Mouse (Mus musculus): ENCODE results near the gene Gm20850. TPM values are rescaled to one million over a fixed set of nuclear protein-coding genes. Genes with fewer than 3 reads are reported as not detected.
"Not testable (repeated sequence)": the region's sequence is repeated elsewhere in the genome, so short reads cannot be mapped to it uniquely, and the experiment has no call there.

The Gm20850 gene
- polyA plus RNA-seq (2015; fragmentation: Nextera tagmentation; extraction: Ambion mirVana): not detected in 2 replicates

DNA sequence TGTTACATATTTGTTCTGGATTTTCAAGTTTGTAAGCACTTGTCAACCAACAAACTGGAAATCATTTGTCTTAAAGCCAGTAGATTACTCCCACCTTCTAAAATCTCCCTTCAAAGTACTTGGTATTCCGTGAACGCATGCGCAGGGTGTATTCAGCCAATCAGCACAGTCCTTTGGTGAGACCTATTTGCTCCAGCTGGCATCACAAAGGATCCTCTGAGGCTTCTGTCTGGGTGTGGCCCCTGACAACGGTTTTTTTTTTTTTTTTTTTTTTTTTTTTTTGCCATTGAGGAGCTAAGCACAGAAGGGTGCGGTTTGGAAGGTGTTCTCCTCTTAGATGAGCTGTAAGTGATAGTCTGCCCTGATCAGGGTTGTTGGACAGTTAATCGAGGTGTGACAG lies at the start of gene Gm20850:
TSS of gene Gm20850 (plus strand) at position 301 of the 400 bp plus-strand sequence.
- not testable (repeated sequence) for H3K9ac ChIP-seq (replicated peaks); H3K27ac ChIP-seq (replicated peaks); ATAC-seq (ENCODE audit: low FRiP score); H3K27me3 ChIP-seq (replicated peaks); H3K4me2 ChIP-seq; H3K4me3 ChIP-seq (replicated peaks); H3K9me3 ChIP-seq (replicated peaks); H3K4me1 ChIP-seq; H3K36me3 ChIP-seq
- no CpG with 5 or more reads among the region's 6 CpGs for WGBS
